9 mouse cellular contexts compared by ENCODE assay signal in the genomic region with DNA sequence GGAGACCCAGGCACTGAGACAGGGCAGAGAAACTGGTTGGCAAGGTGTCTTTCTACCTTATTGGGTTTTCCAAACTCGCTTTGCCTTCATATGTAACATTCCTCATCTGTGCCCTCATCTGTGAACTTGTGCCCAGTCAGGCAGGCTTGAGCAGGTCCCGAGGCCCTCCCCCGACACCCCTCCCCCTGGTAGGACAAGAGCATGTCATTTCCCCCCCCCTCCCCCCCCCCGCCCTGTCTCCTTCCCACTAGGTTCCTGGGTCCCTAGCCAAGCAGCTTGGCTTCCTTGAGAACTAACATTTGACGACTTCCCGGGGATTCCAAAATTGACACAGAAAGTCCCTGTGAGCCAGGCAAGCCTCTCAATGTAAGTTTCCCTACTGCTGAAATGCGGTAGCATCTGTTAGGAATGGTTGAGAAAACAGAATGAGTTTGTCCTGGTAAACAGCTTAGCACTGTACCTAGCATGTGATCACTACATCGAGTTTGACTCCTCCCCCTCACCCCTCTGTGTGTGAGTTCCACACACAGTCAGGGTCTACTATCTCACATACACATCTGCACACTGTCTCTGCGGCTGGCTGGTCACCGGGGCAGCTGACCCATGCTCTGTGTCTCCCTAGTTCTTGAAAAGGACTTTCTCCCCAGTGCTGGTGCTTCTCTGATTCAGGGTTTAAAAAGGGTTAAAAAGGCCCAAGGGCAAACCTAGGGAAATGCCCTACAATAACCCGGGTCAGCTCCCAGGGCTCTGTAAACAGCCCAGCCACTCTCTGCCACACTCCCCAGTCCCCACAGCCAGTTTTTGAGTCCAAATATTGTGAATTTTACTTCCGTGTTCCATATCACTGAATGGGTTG. TPM values are rescaled to one million over a fixed set of nuclear protein-coding genes. Genes with fewer than 3 reads are reported as not detected.
DNase-seq lines count a peak whose midpoint lies in the region; ATAC-seq and TF ChIP-seq lines count a peak whose summit lies in the region.
"Had no signal": no experiment of that assay in that cellular context is flagged by ENCODE, and none has a peak within 500 bp of the region (broad histone marks: within the 10 kb centered on the region; RNA-seq: fewer than 3 reads in every experiment).

No protein-coding gene starts in this region.

- peak; percentile 68 for ATAC-seq in forebrain, postnatal 0 days
- no peak for ATAC-seq in forebrain, embryonic 13.5 days
- peak; percentile 71 for ATAC-seq in liver, embryonic 15.5 days (ENCODE audit: insufficient read depth)

- TF ChIP-seq EP300 in CH12.LX (IDR thresholded peaks at IDR 0.05; ENCODE audit: low read length) = no peak

- H3K4me3 ChIP-seq in forebrain, postnatal 0 days (ENCODE audit: low read depth, low read length) = no peak overlapping the region
- no peak overlapping the region for H3K4me3 ChIP-seq in forebrain, embryonic 13.5 days
- H3K4me3 ChIP-seq in CH12.LX (replicated peaks in 1 of 3; ENCODE audit: low read depth in 2 of 3, low read length in 2 of 3, poor library complexity in 1 of 3) = no peak overlapping the region
- H3K4me3 ChIP-seq in liver, embryonic 15.5 days (replicated peaks) = no peak overlapping the region
- H3K4me3 ChIP-seq: limb, embryonic 13.5 days had no signal

- H3K9ac ChIP-seq in forebrain, postnatal 0 days = no peak overlapping the region
- no peak overlapping the region for H3K9ac ChIP-seq in forebrain, embryonic 13.5 days
- H3K9ac ChIP-seq in CH12.LX (ENCODE audit: insufficient read depth, low read depth) = no peak overlapping the region
- no peak overlapping the region for H3K9ac ChIP-seq in liver, embryonic 15.5 days
- H3K9ac ChIP-seq: limb, embryonic 13.5 days had no signal

- no peaks in the 10 kb centered on the region for H3K27me3 ChIP-seq in forebrain, postnatal 0 days (ENCODE audit: insufficient read depth, low read length)
- no peaks in the 10 kb centered on the region for H3K27me3 ChIP-seq in forebrain, embryonic 13.5 days
- no peaks in the 10 kb centered on the region for H3K27me3 ChIP-seq in CH12.LX (replicated peaks)
- no peaks in the 10 kb centered on the region for H3K27me3 ChIP-seq in liver, embryonic 15.5 days
- H3K27me3 ChIP-seq: limb, embryonic 13.5 days had no signal

- H3K27ac ChIP-seq in forebrain, postnatal 0 days (ENCODE audit: low read depth, low read length) = no peak overlapping the region
- no peak overlapping the region for H3K27ac ChIP-seq in forebrain, embryonic 13.5 days
- H3K27ac ChIP-seq in CH12.LX (ENCODE audit: insufficient read depth, low read depth) = peak overlapping the region; percentile 63; the same call in 1 of the 2 replicates
- peak overlapping the region; percentile 70 for H3K27ac ChIP-seq in liver, embryonic 15.5 days (replicated peaks)
- H3K27ac ChIP-seq: limb, embryonic 13.5 days had no signal

- no peaks in the 10 kb centered on the region for H3K9me3 ChIP-seq in forebrain, postnatal 0 days (ENCODE audit: low read length)
- no peaks in the 10 kb centered on the region for H3K9me3 ChIP-seq in forebrain, embryonic 13.5 days (replicated peaks)
- peaks cover 10% of the 10 kb centered on the region for H3K9me3 ChIP-seq in CH12.LX (replicated peaks; ENCODE audit: low read length)
- H3K9me3 ChIP-seq in liver, embryonic 15.5 days (replicated peaks) = no peaks in the 10 kb centered on the region
- H3K9me3 ChIP-seq: limb, embryonic 13.5 days had no signal

- peaks cover 6% of the 10 kb centered on the region for H3K79me2 ChIP-seq in CH12.LX (replicated peaks; ENCODE audit: control insufficient read depth, extremely low read depth, insufficient read depth, poor library complexity, severe bottlenecking)

- dilution Hi-C loops in CH12.LX (cut with MboI; ENCODE audit: extremely low pct_ligation_motif_present, extremely low pct_unique_long_range_greater_than_20kb, low sequenced_read_pairs) = no loop called here

- no peak for TF ChIP-seq CTCF in forebrain, postnatal 0 days (IDR thresholded peaks at IDR 0.05; ENCODE audit: low read depth)
- no peak for TF ChIP-seq CTCF in CH12.LX (conservative IDR thresholded peaks at IDR 0.05 in 1 of 2, IDR thresholded peaks at IDR 0.05 in 1 of 2; ENCODE audit: low read depth in 2 of 2, low read length in 2 of 2)

- TF ChIP-seq POLR2A in CH12.LX (IDR thresholded peaks at IDR 0.05; ENCODE audit: low read depth, low read length) = no peak

- H3K36me3 ChIP-seq in forebrain, postnatal 0 days (ENCODE audit: insufficient read depth) = no peaks in the 10 kb centered on the region
- H3K36me3 ChIP-seq in forebrain, embryonic 13.5 days (ENCODE audit: poor library complexity, severe bottlenecking) = no peaks in the 10 kb centered on the region
- peaks cover 7 to 25% of the 10 kb centered on the region in 2 experiments for H3K36me3 ChIP-seq in CH12.LX (replicated peaks in 1 of 2; ENCODE audit: control insufficient read depth in 1 of 2, insufficient read depth in 1 of 2, low read length in 1 of 2)
- no peaks in the 10 kb centered on the region for H3K36me3 ChIP-seq in liver, embryonic 15.5 days (replicated peaks)
- H3K36me3 ChIP-seq: limb, embryonic 13.5 days had no signal

- 55% methylated on average over 11 of the region's 12 CpGs for WGBS in forebrain, postnatal 0 days
- 60% methylated on average over 12 of the region's 12 CpGs for WGBS in forebrain, embryonic 13.5 days
- WGBS in liver, embryonic 15.5 days (ENCODE audit: insufficient replicate concordance) = 23% methylated on average over 12 of the region's 12 CpGs

- in situ Hi-C loops in CH12.LX (cut with MboI; ENCODE audit: low pct_ligation_motif_present, low pct_unique_long_range_greater_than_20kb, low sequenced_read_pairs) = loop anchor here (10.0 kb wide), 1 partner anchor 157 kb away; no protein-coding TSS in a partner anchor

- TF ChIP-seq RAD21 in CH12.LX (IDR thresholded peaks at IDR 0.05; ENCODE audit: low read depth, low read length) = no peak

- no peaks in the 10 kb centered on the region for H3K4me1 ChIP-seq in forebrain, postnatal 0 days (ENCODE audit: insufficient read depth)
- peaks cover 10% of the 10 kb centered on the region; the same call in 1 of the 2 replicates for H3K4me1 ChIP-seq in forebrain, embryonic 13.5 days
- H3K4me1 ChIP-seq in CH12.LX (ENCODE audit: control insufficient read depth in 1 of 2, insufficient read depth in 2 of 2) = peaks cover 60 to 73% of the 10 kb centered on the region in 2 experiments
- H3K4me1 ChIP-seq in liver, embryonic 15.5 days (replicated peaks) = peaks cover 24% of the 10 kb centered on the region

- no peak overlapping the region for H3K4me2 ChIP-seq in forebrain, postnatal 0 days (ENCODE audit: low read depth)
- no peak overlapping the region for H3K4me2 ChIP-seq in forebrain, embryonic 13.5 days
- H3K4me2 ChIP-seq in CH12.LX (ENCODE audit: insufficient read depth, low read depth, poor library complexity, severe bottlenecking) = no peak overlapping the region
- peak overlapping the region; percentile 21; the same call in 1 of the 2 replicates for H3K4me2 ChIP-seq in liver, embryonic 15.5 days
- H3K4me2 ChIP-seq: limb, embryonic 13.5 days had no signal

- DNase-seq in forebrain, postnatal 0 days = peak; percentile 44
- no peak for DNase-seq in CH12.LX (ENCODE audit: extremely low read depth)
- peak; percentile 47 for DNase-seq in heart, postnatal 4 days
- no peak for DNase-seq in ovary, postnatal 36 days (ENCODE audit: low spot score)
- no peak for DNase-seq in MN1 (ENCODE audit: low spot score)
- DNase-seq in c-Kit-positive CD71-positive TER-119-positive erythroid progenitor cells, embryonic 14.5 days (ENCODE audit: low spot score) = no peak

TF ChIP-seq in CH12.LX, 34 proteins besides CTCF, POLR2A, EP300 and RAD21:
- TF ChIP-seq IRF4 (IDR thresholded peaks at IDR 0.05; ENCODE audit: low read depth, low read length) (0 out of 2 replicates have a peak, but pooled peaks have one; percentile 8), KAT2A (IDR thresholded peaks at IDR 0.05; ENCODE audit: insufficient replicate concordance, low read length) (no peak)

RNA-seq across cellular contexts. Expression of gene Rab20, which starts 20.3 kb away (rescaled TPM):
- total RNA-seq in forebrain, postnatal 0 days (2014; rRNA removed) = 0.95 and 1.2 TPM in 2 replicates
- polyA plus RNA-seq in forebrain, postnatal 0 days (2015; fragmentation: Nextera tagmentation; extraction: Ambion mirVana) = 1.6 and 2.7 TPM in 2 replicates
- 0.34 and 0.69 TPM in 2 replicates for polyA plus RNA-seq in forebrain, embryonic 13.5 days (2015; fragmentation: Nextera tagmentation; extraction: Ambion mirVana)
- total RNA-seq in CH12.LX (2012; rRNA removed) = 18.2 and 23.2 TPM in 2 replicates
- 19.0 and 22.8 TPM in 2 replicates for total RNA-seq in CH12.LX (2014; rRNA removed)
- polyA plus RNA-seq in CH12.LX (2012; ENCODE audit: insufficient read length, low read depth) = 12.8 and 17.2 TPM in 2 replicates
- 10 to 100 TPM; 31.3 to 33.6 TPM for total RNA-seq in heart, postnatal 4 days (2021)
- 5.8 and 6.9 TPM in 2 replicates for polyA plus RNA-seq in liver, embryonic 15.5 days (2015; fragmentation: Nextera tagmentation; extraction: Ambion mirVana)

RNA-seq across cellular contexts. Expression of gene Naxd, which starts 39.1 kb away (rescaled TPM):
- total RNA-seq in forebrain, postnatal 0 days (2014; rRNA removed) = 89.1 and 111 TPM in 2 replicates
- polyA plus RNA-seq in forebrain, postnatal 0 days (2015; fragmentation: Nextera tagmentation; extraction: Ambion mirVana) = 130 and 134 TPM in 2 replicates
- polyA plus RNA-seq in forebrain, embryonic 13.5 days (2015; fragmentation: Nextera tagmentation; extraction: Ambion mirVana) = 152 and 158 TPM in 2 replicates
- 57.1 and 59.8 TPM in 2 replicates for total RNA-seq in CH12.LX (2012; rRNA removed)
- total RNA-seq in CH12.LX (2014; rRNA removed) = 39.7 and 40.4 TPM in 2 replicates
- polyA plus RNA-seq in CH12.LX (2012; ENCODE audit: insufficient read length, low read depth) = 50.1 and 52.8 TPM in 2 replicates
- total RNA-seq in heart, postnatal 4 days (2021) = 10 to 100 TPM; 37.1 to 39.1 TPM
- 37.1 and 40.1 TPM in 2 replicates for polyA plus RNA-seq in liver, embryonic 15.5 days (2015; fragmentation: Nextera tagmentation; extraction: Ambion mirVana)

Comparison
In these comparisons a context has a peak if more than half of its experiments do, and no peak if none do; other contexts are left out.
1. DNase-seq: peak in forebrain, postnatal 0 days (single experiment) and heart, postnatal 4 days (single experiment); none in CH12.LX (single experiment), ovary, postnatal 36 days (single experiment), MN1 (single experiment) and c-Kit-positive CD71-positive TER-119-positive erythroid progenitor cells, embryonic 14.5 days (single experiment).
2. H3K27ac ChIP-seq: peak in CH12.LX (single experiment) and liver, embryonic 15.5 days (single experiment); none in forebrain, postnatal 0 days (single experiment) and forebrain, embryonic 13.5 days (single experiment).